Mouse (Mus musculus) lung, postnatal 0 days (tissue): Measurements from ENCODE around the gene Meis2. TPM values are rescaled to one million over a fixed set of nuclear protein-coding genes. Genes with fewer than 3 reads are reported as not detected.

Experiments
- ATAC-seq: fragments of 200-750 bp; cut with Nextera tagmentation; 2 replicates; pipeline ENCODE4 v1.8.0; 2017; ENCODE audit warnings: moderate library complexity
- DNase-seq: peaks from one replicate; pipeline ENCODE4 v3.0.0-alpha.2; 2016; ENCODE audit warnings: low spot score
- H3K27ac ChIP-seq: fragments of 300-500 bp; sonication (generic); 2 replicates; pipeline ENCODE4 v1.5.1; 2014; ENCODE audit warnings: antibody characterized with exemption, mild to moderate bottlenecking, low read length, mixed read lengths
- H3K27me3 ChIP-seq: fragments of 300-500 bp; sonication (generic); replicated peaks from 2 replicates; pipeline ENCODE4 v1.6.1; 2014; ENCODE audit warnings: low read length, mixed read lengths; ENCODE audit not compliant: insufficient read depth
- H3K36me3 ChIP-seq: fragments of 300-500 bp; sonication (generic); 2 replicates; pipeline ENCODE4 v1.6.1; 2014; ENCODE audit warnings: low read length, mixed read lengths; ENCODE audit not compliant: insufficient read depth
- H3K4me1 ChIP-seq: fragments of 300-500 bp; sonication (generic); 2 replicates; pipeline ENCODE4 v1.6.1; 2014; ENCODE audit warnings: antibody characterized with exemption, low read depth, low read length, mixed read lengths; ENCODE audit not compliant: insufficient read depth
- H3K4me2 ChIP-seq: fragments of 300-500 bp; sonication (generic); replicated peaks from 2 replicates; pipeline ENCODE4 v1.6.1; 2014; ENCODE audit warnings: low read depth, mild to moderate bottlenecking, low read length, moderate library complexity, mixed read lengths
- H3K4me3 ChIP-seq: fragments of 300-500 bp; sonication (generic); 2 replicates; pipeline ENCODE4 v1.5.1; 2014; ENCODE audit warnings: low read depth, low read length
- H3K9ac ChIP-seq: fragments of 300-500 bp; sonication (generic); replicated peaks from 2 replicates; pipeline ENCODE4 v1.6.1; 2014; ENCODE audit warnings: low read depth, mild to moderate bottlenecking
- H3K9me3 ChIP-seq: fragments of 300-500 bp; sonication (generic); 2 replicates; pipeline ENCODE4 v1.6.1; 2016; ENCODE audit warnings: low read length, mixed read lengths
- CTCF ChIP-seq: IDR thresholded peaks from 2 replicates; pipeline ENCODE4 v1.5.1; 2016; ENCODE audit warnings: antibody characterized with exemption, mild to moderate bottlenecking
- EP300 ChIP-seq: IDR thresholded peaks from 2 replicates; pipeline ENCODE4 v1.6.1; 2016; ENCODE audit warnings: antibody characterized with exemption, mild to moderate bottlenecking, control low read depth
- WGBS: fragments of 180-500 bp; shearing (Covaris S2); extraction: QIAGEN DNeasy Blood & Tissue Kit; methylation state at CpG from one replicate; pipeline ENCODE4 v1.1.7; 2014; 5-methylcytosine and 5-hydroxymethylcytosine counted together
- polyA plus RNA-seq: library from polyadenylated mRNA; unstranded; fragments of >200 nt; fragmentation: Nextera tagmentation; extraction: Ambion mirVana; gene quantifications from 2 replicates; pipeline ENCODE4 v1.2.1, GENCODE M21; 2015

Meis2 gene
- polyA plus RNA-seq, 1 experiment from 2014 or later = 12.0 TPM

- WGBS = 75% methylated on average over 14 of the region's 14 CpGs
- Histone ChIP-seq H3K4me1 (no peaks in the 10 kb centered on the region; the same call in 1 of the 2 replicates), H3K27ac (no peak overlapping the region), H3K36me3 (no peaks in the 10 kb centered on the region), H3K4me3 (no peak overlapping the region), H3K4me2 (no peak overlapping the region), H3K9me3 (no peaks in the 10 kb centered on the region), H3K27me3 (no peaks in the 10 kb centered on the region), H3K9ac (no peak overlapping the region)
- DNase-seq (no peak), ATAC-seq (no peak)
- TF ChIP-seq EP300 (no peak), CTCF (no peak)
Measured at GRCm38 (mm10) chr2:115919141-115920071, 146.2 kb downstream of the Meis2 start.

GRCm38 (mm10) chr2:115918561-115918960, 147.1 kb downstream of the Meis2 start:
- no peak for ATAC-seq
- Histone ChIP-seq H3K36me3 (no peaks in the 10 kb centered on the region), H3K27me3 (no peaks in the 10 kb centered on the region), H3K4me2 (no peak overlapping the region), H3K4me1 (no peaks in the 10 kb centered on the region; the same call in 1 of the 2 replicates), H3K9ac (no peak overlapping the region), H3K9me3 (no peaks in the 10 kb centered on the region), H3K27ac (no peak overlapping the region), H3K4me3 (no peak overlapping the region)
- TF ChIP-seq EP300 (no peak), CTCF (no peak)
- DNase-seq = no peak

- H3K9me3 ChIP-seq = no peaks in the 10 kb centered on the region
- no peak overlapping the region for H3K9ac ChIP-seq
- no peaks in the 10 kb centered on the region for H3K4me1 ChIP-seq
- ATAC-seq (no peak), DNase-seq (no peak)
- TF ChIP-seq CTCF (no peak), EP300 (no peak)
- no peak overlapping the region for H3K4me2 ChIP-seq
- H3K4me3 ChIP-seq = no peak overlapping the region
- 68% methylated on average over 3 of the region's 4 CpGs for WGBS
- no peak overlapping the region for H3K27ac ChIP-seq
- H3K27me3 ChIP-seq = no peaks in the 10 kb centered on the region
- H3K36me3 ChIP-seq = no peaks in the 10 kb centered on the region
Measured at GRCm38 (mm10) chr2:115914539-115914938, 151.1 kb downstream of the Meis2 start.

- H3K4me1 ChIP-seq = no peaks in the 10 kb centered on the region
- H3K9ac ChIP-seq = no peak overlapping the region
- no peak overlapping the region for H3K4me3 ChIP-seq
- no peak overlapping the region for H3K27ac ChIP-seq
- no peak for ATAC-seq
- DNase-seq = no peak
- no peaks in the 10 kb centered on the region for H3K27me3 ChIP-seq
- WGBS = 44% methylated on average over 7 of the region's 7 CpGs
- no peaks in the 10 kb centered on the region for H3K9me3 ChIP-seq
- no peaks in the 10 kb centered on the region for H3K36me3 ChIP-seq
- H3K4me2 ChIP-seq = no peak overlapping the region
- TF ChIP-seq EP300 = no peak
- no peak for TF ChIP-seq CTCF
Measured at GRCm38 (mm10) chr2:115912948-115913529, 152.6 kb downstream of the Meis2 start.

GRCm38 (mm10) chr2:115911913-115912642, 153.6 kb downstream of the Meis2 start:
- 83% methylated on average over 17 of the region's 17 CpGs for WGBS
- Histone ChIP-seq H3K4me2 (no peak overlapping the region), H3K27ac (no peak overlapping the region), H3K4me3 (no peak overlapping the region), H3K27me3 (no peaks in the 10 kb centered on the region), H3K9ac (no peak overlapping the region), H3K4me1 (no peaks in the 10 kb centered on the region), H3K36me3 (no peaks in the 10 kb centered on the region), H3K9me3 (no peaks in the 10 kb centered on the region)
- TF ChIP-seq EP300 = no peak
- TF ChIP-seq CTCF = no peak
- no peak for DNase-seq
- ATAC-seq = no peak

GRCm38 (mm10) chr2:115910217-115910616, 155.4 kb downstream of the Meis2 start:
- no peaks in the 10 kb centered on the region for H3K4me1 ChIP-seq
- DNase-seq (no peak), ATAC-seq (no peak)
- H3K27ac ChIP-seq = no peak overlapping the region
- no peak overlapping the region for H3K9ac ChIP-seq
- no peak overlapping the region for H3K4me2 ChIP-seq
- TF ChIP-seq EP300 = no peak
- TF ChIP-seq CTCF = no peak
- H3K27me3 ChIP-seq = no peaks in the 10 kb centered on the region
- H3K4me3 ChIP-seq = no peak overlapping the region
- H3K36me3 ChIP-seq = no peaks in the 10 kb centered on the region
- WGBS = 52% methylated on average over 4 of the region's 4 CpGs
- H3K9me3 ChIP-seq = no peaks in the 10 kb centered on the region
